ENCODE assay signal across 11 mouse cellular contexts in genomic region chr13:97053844-97054243, GRCm38 (mm10). TPM values are rescaled to one million over a fixed set of nuclear protein-coding genes. Genes with fewer than 3 reads are reported as not detected.
DNase-seq lines count a peak whose midpoint lies in the region; ATAC-seq and TF ChIP-seq lines count a peak whose summit lies in the region.
"Had no signal": no experiment of that assay in that cellular context is flagged by ENCODE, and none has a peak within 500 bp of the region (broad histone marks: within the 10 kb centered on the region; RNA-seq: fewer than 3 reads in every experiment).

No protein-coding gene starts in this region.

- WGBS in kidney, adult 2 months = 53% methylated on average over 8 of the region's 8 CpGs
- WGBS in kidney, embryonic 15.5 days = 72% methylated on average over 8 of the region's 8 CpGs
- 29% methylated on average over 8 of the region's 8 CpGs for WGBS in lung, adult 2 months
- 56% methylated on average over 8 of the region's 8 CpGs for whole genome bisulfite sequencing in forebrain, embryonic 16.5 days

- H3K4me3 ChIP-seq in kidney, adult 2 months (ENCODE audit: insufficient read depth, low read depth, low read length) = no peak overlapping the region
- no peak overlapping the region for H3K4me3 ChIP-seq in kidney, embryonic 15.5 days (replicated peaks)
- H3K4me3 ChIP-seq in lung, adult 2 months (replicated peaks; ENCODE audit: extremely low read depth, low read depth, low read length) = no peak overlapping the region
- H3K4me3 ChIP-seq in forebrain, embryonic 16.5 days (replicated peaks; ENCODE audit: low read length) = no peak overlapping the region
- H3K4me3 ChIP-seq: embryonic facial prominence, embryonic 15.5 days had no signal

- no peak for TF ChIP-seq CTCF in kidney, adult 2 months (conservative IDR thresholded peaks at IDR 0.05; ENCODE audit: insufficient read depth, insufficient read length, low read depth, low read length)
- TF ChIP-seq CTCF in lung, adult 2 months (IDR thresholded peaks at IDR 0.05; ENCODE audit: insufficient read depth, low read length) = no peak

- ATAC-seq in kidney, embryonic 15.5 days (replicated peaks; ENCODE audit: low FRiP score) = no peak
- ATAC-seq in forebrain, embryonic 16.5 days = no peak
- ATAC-seq: intestine, postnatal 0 days had no signal

- TF ChIP-seq POLR2A in kidney, adult 2 months (IDR thresholded peaks at IDR 0.05; ENCODE audit: low read depth, low read length) = no peak
- no peak for TF ChIP-seq POLR2A in lung, adult 2 months (IDR thresholded peaks at IDR 0.05; ENCODE audit: borderline replicate concordance, extremely low read depth, low read depth, low read length)

- no peaks in the 10 kb centered on the region for H3K27me3 ChIP-seq in kidney, adult 2 months (replicated peaks; ENCODE audit: control insufficient read depth, insufficient read depth, low read length)
- no peaks in the 10 kb centered on the region for H3K27me3 ChIP-seq in kidney, embryonic 15.5 days
- H3K27me3 ChIP-seq in forebrain, embryonic 16.5 days (replicated peaks; ENCODE audit: control insufficient read depth, insufficient read depth, low read length) = no peaks in the 10 kb centered on the region
- H3K27me3 ChIP-seq: embryonic facial prominence, embryonic 15.5 days had no signal

- no peak overlapping the region for H3K4me2 ChIP-seq in kidney, embryonic 15.5 days
- H3K4me2 ChIP-seq in forebrain, embryonic 16.5 days (ENCODE audit: low read length) = no peak overlapping the region
- H3K4me2 ChIP-seq: embryonic facial prominence, embryonic 15.5 days had no signal

- no peaks in the 10 kb centered on the region for H3K4me1 ChIP-seq in kidney, adult 2 months (ENCODE audit: control insufficient read depth, insufficient read depth, low read length)
- 0 out of 2 replicates have a peak, but pooled peaks cover 4% of the 10 kb centered on the region for H3K4me1 ChIP-seq in kidney, embryonic 15.5 days
- peaks cover 3% of the 10 kb centered on the region; the same call in 1 of the 2 replicates for H3K4me1 ChIP-seq in lung, adult 2 months (ENCODE audit: control insufficient read depth, insufficient read depth, low read length)
- H3K4me1 ChIP-seq in forebrain, embryonic 16.5 days (replicated peaks; ENCODE audit: control insufficient read depth, insufficient read depth, low read length) = no peaks in the 10 kb centered on the region
- H3K4me1 ChIP-seq: embryonic facial prominence, embryonic 15.5 days had no signal

- no peak overlapping the region for H3K9ac ChIP-seq in kidney, embryonic 15.5 days
- no peak overlapping the region for H3K9ac ChIP-seq in forebrain, embryonic 16.5 days (replicated peaks; ENCODE audit: low read depth, low read length)
- H3K9ac ChIP-seq: embryonic facial prominence, embryonic 15.5 days had no signal

- peak; percentile 10 for DNase-seq in kidney, adult 2 months
- peak; percentile 90 for DNase-seq in brain, adult 2 months (ENCODE audit: low read depth, low spot score)
- peak; percentile 98 to 99 for DNase-seq in cerebellum, postnatal 10 days
- DNase-seq in lung, adult 2 months = peak; percentile 5
- no peak for DNase-seq in right cerebral cortex, postnatal 36 days (ENCODE audit: low spot score in 2 of 2)
- no peak for DNase-seq in embryo, embryonic 11 days

- H3K36me3 ChIP-seq in kidney, adult 2 months (ENCODE audit: control insufficient read depth, insufficient read depth, low read length) = no peaks in the 10 kb centered on the region
- H3K36me3 ChIP-seq in kidney, embryonic 15.5 days = no peaks in the 10 kb centered on the region
- no peaks in the 10 kb centered on the region for H3K36me3 ChIP-seq in forebrain, embryonic 16.5 days (ENCODE audit: control insufficient read depth, insufficient read depth)
- H3K36me3 ChIP-seq: embryonic facial prominence, embryonic 15.5 days had no signal

- H3K9me3 ChIP-seq in kidney, embryonic 15.5 days (replicated peaks) = no peaks in the 10 kb centered on the region
- no peaks in the 10 kb centered on the region for H3K9me3 ChIP-seq in forebrain, embryonic 16.5 days (ENCODE audit: control insufficient read depth, low read length)
- H3K9me3 ChIP-seq: embryonic facial prominence, embryonic 15.5 days had no signal

- H3K27ac ChIP-seq in kidney, adult 2 months (ENCODE audit: insufficient read depth, low read depth, low read length) = no peak overlapping the region
- no peak overlapping the region for H3K27ac ChIP-seq in kidney, embryonic 15.5 days
- no peak overlapping the region for H3K27ac ChIP-seq in forebrain, embryonic 16.5 days (ENCODE audit: low read length)
- H3K27ac ChIP-seq: embryonic facial prominence, embryonic 15.5 days; macrophage had no signal

RNA-seq across cellular contexts. Expression of gene Fam169a, which starts 13.2 kb away (rescaled TPM):
- 0.06 and 0.23 TPM in 2 replicates for polyA plus RNA-seq in kidney, adult 2 months (2012; rRNA removed)
- 3.0 and 3.4 TPM in 2 replicates for polyA plus RNA-seq in kidney, embryonic 15.5 days (2015; fragmentation: Nextera tagmentation; extraction: Ambion mirVana)
- polyA plus RNA-seq in lung, adult 2 months (2012; rRNA removed) = not detected in 2 replicates
- 18.3 and 20.9 TPM in 2 replicates for polyA plus RNA-seq in forebrain, embryonic 16.5 days (2015; fragmentation: Nextera tagmentation; extraction: Ambion mirVana)

RNA-seq across cellular contexts. Expression of gene 1700029F12Rik, which starts 19.7 kb away (rescaled TPM):
- polyA plus RNA-seq in kidney, adult 2 months (2012; rRNA removed) = 0.22 and 0.49 TPM in 2 replicates
- not detected in 2 replicates for polyA plus RNA-seq in kidney, embryonic 15.5 days (2015; fragmentation: Nextera tagmentation; extraction: Ambion mirVana)
- not detected in 2 replicates for polyA plus RNA-seq in lung, adult 2 months (2012; rRNA removed)
- not detected in 2 replicates for polyA plus RNA-seq in forebrain, embryonic 16.5 days (2015; fragmentation: Nextera tagmentation; extraction: Ambion mirVana)
- polyA plus RNA-seq: embryonic facial prominence, embryonic 15.5 days; intestine, postnatal 0 days; macrophage had no signal

RNA-seq across cellular contexts. Expression of gene Gm6169, which starts 45.2 kb away (rescaled TPM):
- polyA plus RNA-seq in kidney, adult 2 months (2012; rRNA removed) = 0.92 and 1.8 TPM in 2 replicates
- 2.7 and 3.8 TPM in 2 replicates for polyA plus RNA-seq in kidney, embryonic 15.5 days (2015; fragmentation: Nextera tagmentation; extraction: Ambion mirVana)
- 0.65 and 1.9 TPM in 2 replicates for polyA plus RNA-seq in lung, adult 2 months (2012; rRNA removed)
- polyA plus RNA-seq in forebrain, embryonic 16.5 days (2015; fragmentation: Nextera tagmentation; extraction: Ambion mirVana) = 0.73 and 1.1 TPM in 2 replicates

Comparison
In these comparisons a context has a peak if more than half of its experiments do, and no peak if none do; other contexts are left out.
1. DNase-seq: peak in kidney, adult 2 months (single experiment), brain, adult 2 months (single experiment), cerebellum, postnatal 10 days (2 of 2) and lung, adult 2 months (single experiment); none in right cerebral cortex, postnatal 36 days (0 of 2) and embryo, embryonic 11 days (single experiment).